Mouse (Mus musculus) lung, postnatal 0 days (tissue): ENCODE results near the gene Fanci.

Experiments used
- CTCF ChIP-seq: IDR thresholded peaks from 2 replicates; pipeline ENCODE4 v1.5.1; 2016; ENCODE audit warnings: antibody characterized with exemption, mild to moderate bottlenecking
- EP300 ChIP-seq: IDR thresholded peaks from 2 replicates; pipeline ENCODE4 v1.6.1; 2016; ENCODE audit warnings: antibody characterized with exemption, mild to moderate bottlenecking, control low read depth

DNA sequence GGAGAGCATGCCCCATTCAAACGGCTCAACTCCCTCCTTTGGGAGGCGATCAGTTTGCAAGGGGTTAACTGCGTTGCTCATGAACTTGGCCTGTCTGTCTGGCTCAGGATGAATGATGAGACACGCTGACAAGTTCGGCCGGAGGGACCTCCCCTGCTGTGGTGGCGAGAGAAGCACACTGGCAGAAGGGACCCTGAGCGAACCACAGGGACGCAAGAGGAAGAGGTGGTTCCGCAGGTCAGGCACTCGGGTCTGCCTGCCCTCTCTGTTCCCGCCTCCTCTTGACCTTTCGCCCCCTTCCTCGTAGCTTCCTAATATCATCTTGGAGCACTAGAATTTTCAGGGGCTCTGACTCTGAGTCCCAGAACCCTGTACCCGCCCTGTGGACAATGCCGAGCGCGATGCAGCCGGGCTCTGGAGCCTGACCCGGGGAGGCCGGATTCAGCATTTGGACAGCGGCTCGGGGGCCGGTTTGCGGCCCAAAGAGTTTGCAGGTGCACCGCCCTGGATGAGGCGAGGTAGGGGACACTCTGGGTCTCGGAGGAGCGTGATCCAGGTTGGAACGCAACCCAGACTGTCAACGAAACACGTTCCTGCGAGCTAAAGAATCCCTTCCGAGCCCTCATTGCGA, 107.4 kb downstream of the Fanci start:
- TF ChIP-seq CTCF (no peak), EP300 (no peak)
